Mouse (Mus musculus): ENCODE measurements around the gene Foxj1. TPM values are rescaled to one million over a fixed set of nuclear protein-coding genes. Genes with fewer than 3 reads are reported as not detected.

Foxj1 gene
- total RNA-seq, 2 experiments from 2014 or later, result 4.3 to 5.9 TPM

DNA sequence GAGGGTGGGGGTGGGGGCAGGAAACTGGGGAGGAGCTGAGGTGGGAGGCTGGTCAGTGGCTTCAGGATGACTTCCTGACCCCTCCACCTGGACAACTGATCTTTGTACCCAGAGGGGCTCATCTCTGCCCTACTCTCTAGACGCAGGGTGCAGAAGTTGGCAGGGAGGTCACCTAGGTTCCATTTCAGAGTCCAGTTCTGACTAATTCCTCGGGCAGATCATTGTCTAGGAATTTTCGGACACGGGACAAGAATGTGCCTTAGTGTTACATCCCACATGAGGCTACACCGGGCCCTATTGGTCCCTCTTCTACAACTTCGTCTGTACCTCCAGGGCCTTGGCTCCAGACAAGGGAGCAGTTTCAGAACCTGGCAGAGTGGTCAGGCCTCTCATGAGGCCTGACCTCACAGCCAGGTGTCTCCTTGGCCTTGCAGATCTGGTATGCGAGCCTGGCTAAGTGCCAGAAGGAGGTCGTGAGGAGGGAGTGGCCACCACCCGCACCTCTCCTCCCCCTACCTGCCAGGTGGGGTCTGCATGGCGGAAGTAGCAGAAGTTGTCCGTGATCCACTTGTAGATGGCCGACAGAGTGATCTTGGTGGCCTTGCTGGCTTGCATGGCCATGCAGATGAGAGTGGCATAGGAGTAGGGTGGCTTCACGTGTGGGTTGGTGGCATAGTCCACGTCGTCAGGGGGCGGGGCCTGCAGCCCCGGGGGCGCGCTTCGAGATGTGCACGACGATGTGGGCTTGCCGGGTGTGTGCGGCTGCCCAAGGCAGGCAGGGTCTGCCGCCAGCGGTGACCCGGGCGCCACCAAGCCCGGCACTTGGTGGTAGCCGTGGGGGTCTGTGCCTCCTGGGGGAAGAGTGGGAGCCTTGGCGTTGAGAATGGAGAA, 1.4 kb downstream of the Foxj1 start:
- H3K4me3 ChIP-seq, result no peak overlapping the region
- no peak for TF ChIP-seq CTCF (conservative IDR thresholded peaks at IDR 0.05)
- peak overlapping the region; percentile 77; the same call in 1 of the 2 replicates for H3K27ac ChIP-seq
- no peak for DNase-seq (ENCODE audit: low spot score in 2 of 2)

DNA sequence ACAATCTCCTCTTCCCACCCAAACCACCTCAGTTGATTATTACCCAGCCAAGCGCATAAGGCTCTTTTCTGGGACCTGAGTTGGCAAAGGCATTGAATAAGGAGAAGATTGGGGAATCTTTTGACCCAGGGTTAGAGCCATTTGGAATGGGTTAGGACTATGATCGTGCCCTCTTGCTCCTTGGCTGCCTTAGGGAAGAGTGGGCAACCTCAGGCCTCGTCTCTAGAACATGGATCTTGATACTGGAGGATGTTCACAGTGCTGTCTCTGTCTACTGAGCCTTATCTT, 2.3 kb downstream of the Foxj1 start:
- no peak overlapping the region for H3K4me3 ChIP-seq
- no peak for TF ChIP-seq CTCF (conservative IDR thresholded peaks at IDR 0.05)
- DNase-seq (ENCODE audit: low spot score in 2 of 2), result no peak
- H3K27ac ChIP-seq, result peak overlapping the region; percentile 77

DNA sequence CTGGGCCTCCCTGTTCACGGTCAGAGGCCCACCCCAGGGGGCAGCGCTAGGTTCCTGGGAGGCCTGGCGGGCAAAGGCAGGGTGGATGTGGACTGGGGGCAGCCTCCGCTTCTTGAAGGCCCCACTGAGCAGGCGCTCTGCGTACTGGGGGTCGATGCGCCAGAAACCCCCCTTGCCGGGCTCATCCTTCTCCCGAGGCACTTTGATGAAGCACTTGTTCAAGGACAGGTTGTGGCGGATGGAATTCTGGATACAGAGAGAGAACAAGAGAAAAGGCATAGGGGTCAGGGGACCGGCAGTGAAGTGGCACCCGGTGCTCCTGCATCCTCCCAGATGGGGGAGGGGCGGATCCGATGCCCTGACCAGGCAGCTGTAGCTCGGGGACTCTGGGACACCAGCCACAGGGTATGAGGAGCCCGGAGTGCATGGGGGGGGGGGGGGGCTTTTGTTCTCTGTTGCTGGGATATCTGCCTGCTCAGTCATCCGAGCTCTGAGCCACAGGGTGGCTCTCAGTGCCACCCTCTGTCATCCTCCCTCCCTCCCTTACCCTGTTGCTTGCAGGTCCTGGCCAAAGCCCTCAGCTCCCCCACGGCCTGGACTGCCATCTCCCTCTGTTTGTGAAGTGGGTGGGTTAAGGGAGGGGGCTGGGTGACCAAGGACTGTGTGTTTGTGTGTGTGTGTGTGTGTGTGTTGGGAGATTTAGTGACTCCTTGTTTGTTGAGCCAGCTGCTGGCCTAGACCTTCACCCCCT, 2.8 kb downstream of the Foxj1 start:
- TF ChIP-seq CTCF (conservative IDR thresholded peaks at IDR 0.05), result no peak
- H3K27ac ChIP-seq, result peak overlapping the region; percentile 77
- DNase-seq (ENCODE audit: low spot score in 2 of 2), result peak; percentile 50 to 58
- H3K4me3 ChIP-seq, result no peak overlapping the region

DNA sequence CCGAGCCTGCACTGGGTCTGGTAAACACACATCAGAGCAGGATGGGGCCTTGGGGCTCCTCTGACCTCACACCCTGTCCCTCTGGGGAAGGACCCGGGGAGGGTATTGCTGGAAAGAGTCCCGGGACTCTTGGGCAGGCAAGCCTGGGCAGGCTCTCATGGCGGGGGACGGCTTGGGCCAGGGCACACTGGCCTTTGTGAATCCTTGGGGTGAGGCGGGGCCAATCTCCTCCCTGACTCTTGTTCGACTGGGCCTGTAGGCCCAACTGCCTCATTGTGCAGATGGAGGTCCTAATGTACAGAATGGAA, 5.0 kb downstream of the Foxj1 start:
- Histone ChIP-seq H3K27ac (peak overlapping the region; percentile 79), H3K4me3 (no peak overlapping the region)
- DNase-seq (ENCODE audit: low spot score in 2 of 2), result no peak
- no peak for TF ChIP-seq CTCF (conservative IDR thresholded peaks at IDR 0.05)

DNA sequence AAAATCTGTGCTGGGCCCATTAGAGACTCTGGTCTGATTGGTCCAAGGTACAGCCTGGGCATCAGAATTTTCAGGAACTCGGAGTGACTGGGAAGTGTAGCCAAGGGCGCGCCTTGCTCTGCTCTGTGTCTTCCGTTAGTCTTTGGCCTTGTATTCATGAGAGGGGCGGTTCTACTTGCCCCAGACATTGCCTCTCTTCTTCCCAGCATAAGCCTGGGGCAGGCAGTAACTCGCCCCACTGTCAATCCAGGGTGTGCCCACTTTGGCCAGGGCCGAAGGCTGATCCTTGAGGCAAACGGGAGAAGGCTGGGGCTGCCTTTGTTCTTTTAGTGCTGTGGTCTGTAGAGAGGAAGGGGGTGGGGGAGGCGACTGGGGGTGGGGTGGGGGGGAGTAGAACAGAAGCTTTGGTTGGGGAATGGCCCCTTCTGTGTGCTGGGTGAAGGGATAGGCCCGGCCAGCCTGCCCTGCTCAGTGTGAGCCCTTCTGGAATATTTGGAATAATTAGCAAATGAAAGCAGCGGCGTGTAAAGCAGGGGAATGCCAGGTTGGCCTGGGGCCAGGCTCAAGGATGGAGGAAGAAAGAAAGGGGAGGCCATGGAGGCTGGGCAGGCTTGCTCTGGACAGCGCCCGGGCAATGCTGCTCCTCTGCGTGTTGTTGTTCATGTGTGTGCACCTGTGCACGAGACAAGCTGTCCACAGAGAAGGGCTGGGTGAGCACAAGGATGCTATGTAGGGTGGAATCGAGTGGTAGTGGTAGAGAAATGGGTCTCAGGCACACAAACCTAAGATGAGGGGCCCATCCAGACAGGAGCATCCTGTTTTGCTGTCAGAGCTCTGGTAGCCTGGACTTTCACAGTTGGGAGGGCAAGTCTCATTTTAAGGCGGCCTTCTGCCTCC, 5.6 kb downstream of the Foxj1 start:
- DNase-seq (ENCODE audit: low spot score in 2 of 2), result peak in 1 of 2 experiments; percentile 20
- Histone ChIP-seq H3K27ac (peak overlapping the region; percentile 79), H3K4me3 (no peak overlapping the region)
- TF ChIP-seq CTCF (conservative IDR thresholded peaks at IDR 0.05), result no peak

DNA sequence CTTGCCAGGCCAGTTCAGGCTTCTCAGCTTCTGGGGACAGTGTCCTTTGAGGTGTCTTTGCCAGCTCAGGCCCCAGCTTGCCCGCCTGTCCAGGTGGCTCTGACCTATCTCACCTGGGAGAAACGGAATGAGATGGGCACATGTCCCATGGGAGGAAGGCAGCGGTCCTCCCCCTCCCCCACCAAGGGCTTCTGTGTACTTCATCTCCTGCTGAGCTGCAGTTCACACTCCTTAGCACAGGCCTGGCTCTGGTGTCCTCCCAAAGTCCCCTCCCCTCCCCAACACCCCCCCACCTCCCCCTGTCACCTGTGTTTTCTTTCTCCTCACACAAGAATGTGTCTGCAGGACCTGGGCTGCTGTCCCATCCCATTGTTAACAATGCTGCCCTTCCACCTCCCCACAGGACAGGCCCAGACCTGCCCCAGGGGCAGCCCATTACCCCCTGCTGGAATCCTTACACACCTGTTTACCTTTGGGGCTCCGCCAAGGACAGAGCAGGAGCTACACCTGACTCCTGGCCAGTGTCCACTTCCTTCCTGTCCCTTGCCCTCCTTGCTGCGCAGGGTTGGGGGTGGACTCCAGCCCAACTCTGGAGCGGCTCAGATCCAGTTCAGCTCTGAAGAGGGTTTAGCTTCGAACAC, 8.1 kb downstream of the Foxj1 start:
- no peak overlapping the region for H3K4me3 ChIP-seq
- no peak overlapping the region for H3K27ac ChIP-seq
- no peak for TF ChIP-seq CTCF (conservative IDR thresholded peaks at IDR 0.05)
- DNase-seq (ENCODE audit: low spot score in 2 of 2), result no peak

DNA sequence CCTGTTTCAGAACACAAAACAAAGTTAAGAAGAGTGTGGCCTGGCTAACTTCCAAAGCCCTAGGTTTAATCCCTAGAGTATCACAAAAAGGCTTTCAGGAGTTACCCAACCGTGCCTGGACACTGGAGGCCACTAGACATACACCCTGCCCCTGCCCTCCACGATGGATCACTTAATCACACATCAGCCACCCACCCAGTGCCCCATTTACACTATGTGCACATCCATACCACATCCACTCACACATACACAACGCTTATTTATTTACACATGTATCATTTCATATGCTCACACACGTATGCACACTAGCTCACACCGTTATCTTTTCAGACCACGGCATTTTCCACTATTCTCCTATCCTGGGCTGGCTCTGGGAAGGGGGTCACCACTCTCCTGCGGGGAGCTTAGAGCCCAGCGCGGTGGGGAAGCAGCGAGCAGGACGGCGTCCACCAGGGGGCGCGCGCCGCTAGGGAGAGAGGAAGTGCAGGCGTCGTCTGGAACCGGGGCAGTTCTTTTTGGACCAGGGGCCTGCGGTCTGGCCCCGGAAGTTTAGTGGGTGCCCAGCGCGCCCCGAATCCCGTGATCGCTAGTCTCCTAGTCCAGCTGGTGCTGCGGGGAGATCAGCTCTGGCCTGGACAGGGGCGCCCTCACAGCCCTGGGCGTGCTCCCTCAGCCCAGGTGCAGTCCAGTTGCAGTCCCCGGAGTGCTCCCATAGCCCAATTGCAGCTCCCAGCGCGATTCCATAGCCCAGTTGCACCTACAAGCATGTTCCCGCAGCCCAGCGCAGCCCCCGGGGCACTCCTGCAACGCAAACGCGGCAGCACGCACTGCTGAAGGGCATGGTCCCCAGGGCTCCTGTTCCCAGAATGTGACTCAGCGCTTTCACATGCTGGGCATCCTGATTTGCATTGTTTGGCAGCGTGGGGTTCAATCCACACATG, 16.2 kb downstream of the Foxj1 start:
- DNase-seq (ENCODE audit: low spot score in 2 of 2), result peak; percentile 64 to 94
- peak; percentile 99 for TF ChIP-seq CTCF (conservative IDR thresholded peaks at IDR 0.05)
- H3K27ac ChIP-seq, result peak overlapping the region; percentile 4; the same call in 1 of the 2 replicates
- peak overlapping the region; percentile 49 for H3K4me3 ChIP-seq

DNA sequence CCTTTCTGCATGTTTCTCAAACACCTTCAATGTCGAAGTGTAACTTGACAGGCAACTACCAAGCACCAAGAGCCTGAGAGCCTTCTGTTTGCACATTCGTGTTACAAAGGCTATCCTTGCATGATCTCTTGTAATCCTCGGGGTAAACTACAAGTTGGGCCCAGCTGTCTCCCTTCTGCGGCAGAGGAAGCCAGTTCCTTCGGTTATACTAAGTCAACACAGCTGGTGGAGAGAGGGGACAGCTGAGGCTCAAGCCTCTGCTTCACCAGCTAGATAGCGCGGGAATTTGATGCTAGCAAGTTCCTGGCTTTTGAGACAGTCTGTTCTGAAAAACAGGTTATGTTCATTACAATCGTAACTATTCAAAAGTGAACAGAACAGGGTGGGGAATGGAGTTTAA, 22.8 kb downstream of the Foxj1 start:
- no peak for DNase-seq (ENCODE audit: low spot score in 2 of 2)
- Histone ChIP-seq H3K4me3 (no peak overlapping the region), H3K27ac (no peak overlapping the region)
- TF ChIP-seq CTCF (conservative IDR thresholded peaks at IDR 0.05), result no peak

DNA sequence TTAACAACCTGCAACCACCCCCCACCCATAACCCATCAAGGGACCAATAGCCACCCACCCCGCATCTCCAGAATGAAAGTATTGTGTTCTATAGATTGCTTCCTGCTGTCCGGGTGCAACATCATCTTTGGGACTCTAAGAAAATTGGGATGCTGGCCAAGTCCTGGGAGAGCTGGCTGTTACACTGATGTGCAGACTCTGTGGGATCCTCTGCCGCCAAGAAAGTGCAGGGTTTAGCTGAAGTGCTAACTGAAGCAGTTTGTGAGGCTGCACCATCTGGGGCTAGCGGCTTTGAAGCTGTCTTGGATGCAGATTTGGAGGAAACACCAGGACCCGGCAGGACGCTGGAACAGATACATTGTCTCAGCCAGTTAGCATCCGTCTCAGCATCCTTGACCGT, 24.0 kb downstream of the Foxj1 start:
- no peak overlapping the region for H3K27ac ChIP-seq
- no peak for TF ChIP-seq CTCF (conservative IDR thresholded peaks at IDR 0.05)
- no peak for DNase-seq (ENCODE audit: low spot score in 2 of 2)
- H3K4me3 ChIP-seq, result no peak overlapping the region

DNA sequence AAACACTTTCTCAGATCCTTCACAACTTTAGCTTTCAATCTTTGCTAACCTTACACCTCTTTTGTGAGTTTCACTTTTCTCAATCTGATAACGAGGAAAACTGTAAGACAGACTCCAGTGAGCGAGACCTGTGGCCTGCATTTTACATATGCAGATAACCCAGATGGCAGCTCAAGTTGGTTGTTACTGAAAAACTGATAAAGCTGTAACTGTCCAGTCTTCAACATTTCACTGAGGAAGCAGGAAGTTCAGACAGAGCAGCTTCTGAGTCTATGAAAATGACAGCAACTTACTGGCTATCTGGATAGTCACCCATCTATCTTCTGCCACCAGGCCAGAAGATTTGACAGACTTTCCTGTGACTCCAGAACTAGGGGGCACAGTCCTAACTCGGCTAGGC, 25.6 kb downstream of the Foxj1 start:
- Histone ChIP-seq H3K27ac (no peak overlapping the region), H3K4me3 (no peak overlapping the region)
- DNase-seq (ENCODE audit: low spot score in 2 of 2), result no peak
- TF ChIP-seq CTCF (conservative IDR thresholded peaks at IDR 0.05), result no peak

DNA sequence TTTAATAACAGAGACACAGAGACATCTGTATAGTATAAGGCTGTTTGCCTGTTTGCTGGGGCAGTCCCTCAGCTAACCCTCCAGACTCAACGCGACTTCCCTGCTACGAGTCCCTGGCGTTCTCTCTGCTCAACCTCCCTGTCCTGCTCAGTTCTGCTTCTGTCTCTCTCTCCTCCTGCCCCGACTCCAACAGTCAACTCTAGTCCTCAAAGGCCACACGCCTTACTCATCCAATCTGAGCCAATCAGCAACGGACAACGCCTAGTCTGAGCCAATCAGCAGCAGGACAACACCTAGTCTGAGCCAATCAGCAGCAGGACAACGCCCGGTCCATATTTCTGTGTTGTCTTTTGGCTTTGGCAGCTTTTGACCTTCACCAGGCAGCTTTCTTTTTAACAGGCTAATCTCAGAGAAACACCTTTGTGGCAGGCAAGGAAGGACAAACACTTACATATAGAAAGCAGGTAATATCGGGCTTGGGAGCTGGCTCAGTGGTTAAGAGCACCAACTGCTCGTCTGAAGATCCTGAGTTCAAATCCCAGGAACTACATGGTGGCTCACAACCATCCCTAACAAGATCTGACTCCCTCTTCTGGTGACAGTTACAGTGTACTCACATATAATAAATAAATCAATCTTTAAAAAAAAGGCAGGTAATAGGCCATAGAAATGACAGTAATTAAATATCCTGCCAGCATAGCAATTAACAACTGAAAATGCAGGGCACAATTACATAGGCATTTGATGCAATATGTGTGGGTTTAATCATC, 27.3 kb downstream of the Foxj1 start:
- no peak for TF ChIP-seq CTCF (conservative IDR thresholded peaks at IDR 0.05)
- no peak overlapping the region for H3K4me3 ChIP-seq
- H3K27ac ChIP-seq, result no peak overlapping the region
- no peak for DNase-seq (ENCODE audit: low spot score in 2 of 2)

All from layer of hippocampus, adult 2 months (tissue).